In the genomic region with DNA sequence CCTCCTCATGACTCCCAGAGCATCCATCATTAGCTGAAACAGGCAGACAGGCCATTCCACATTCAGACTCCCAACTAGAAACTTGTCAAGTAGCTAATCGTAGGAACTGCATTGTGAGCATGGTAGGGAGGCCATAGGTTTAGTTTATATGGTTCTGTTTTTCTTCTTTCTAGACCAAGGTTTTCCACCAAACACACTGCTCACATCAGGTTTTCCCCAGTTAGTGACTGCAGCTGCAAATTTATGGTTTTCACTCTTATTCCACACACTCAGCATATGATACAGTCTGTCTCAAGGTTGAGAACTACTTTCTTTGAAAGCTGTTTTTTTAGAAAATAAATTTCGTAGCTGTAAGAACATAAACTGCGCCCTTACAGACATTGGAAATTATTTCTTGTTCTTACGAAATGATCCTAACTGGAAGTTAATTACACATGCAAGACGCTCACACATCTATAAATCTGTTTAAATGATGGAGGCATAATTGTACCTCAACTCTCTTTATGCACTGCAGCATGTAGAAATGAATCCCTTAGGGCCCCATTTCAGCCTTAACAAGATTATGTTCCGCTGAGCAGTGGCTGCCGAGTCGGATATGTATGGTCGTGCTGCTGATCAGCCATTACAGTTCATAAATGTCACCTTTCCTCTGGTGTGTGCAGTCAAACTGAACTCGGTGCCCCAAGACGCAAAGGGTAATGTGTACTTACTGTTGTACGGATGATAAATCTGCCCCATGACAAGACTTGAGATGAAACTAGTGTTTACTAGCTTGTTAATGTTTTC, we compare ENCODE assay signal across 24 mouse cellular contexts. TPM values are rescaled to one million over a fixed set of nuclear protein-coding genes. Genes with fewer than 3 reads are reported as not detected.
DNase-seq lines count a peak whose midpoint lies in the region; ATAC-seq and TF ChIP-seq lines count a peak whose summit lies in the region.
"Had no signal": no experiment of that assay in that cellular context is flagged by ENCODE, and none has a peak within 500 bp of the region (broad histone marks: within the 10 kb centered on the region; RNA-seq: fewer than 3 reads in every experiment).

No protein-coding gene starts in this region.

- peak; percentile 6 for DNase-seq in kidney, postnatal 0 days (ENCODE audit: low spot score)
- no peak for DNase-seq in kidney, postnatal 36 days
- peak; percentile 23 for DNase-seq in brain, embryonic 14.5 days (ENCODE audit: low read depth)
- DNase-seq in lung, postnatal 36 days: no peak
- no peak for DNase-seq in frontal cortex, postnatal 10 days (ENCODE audit: low spot score in 2 of 2)
- DNase-seq: adrenal gland, postnatal 36 days; cerebellum, adult 18-20 months; cerebellum, postnatal 25 days; embryo, embryonic 11 days; heart, adult 2 months; heart, postnatal 4 days; kidney, adult 11 months; kidney, postnatal 10 days; left cerebral cortex, postnatal 4 days; thymus, postnatal 25 days had no signal

- no peak for ATAC-seq in kidney, postnatal 0 days (replicated peaks; ENCODE audit: low FRiP score, low read depth)
- peak; percentile 29; the same call in 1 of the 2 replicates for ATAC-seq in hindbrain, embryonic 15.5 days (ENCODE audit: low FRiP score, low read depth)
- ATAC-seq in neural tube, embryonic 13.5 days (ENCODE audit: low read depth): peak; percentile 78
- ATAC-seq: forebrain, embryonic 16.5 days had no signal

- no peak overlapping the region for H3K9ac ChIP-seq in kidney, postnatal 0 days (ENCODE audit: low read depth, low read length)
- H3K9ac ChIP-seq in hindbrain, embryonic 15.5 days: no peak overlapping the region
- no peak overlapping the region for H3K9ac ChIP-seq in neural tube, embryonic 13.5 days
- H3K9ac ChIP-seq: heart, embryonic 15.5 days; liver, embryonic 14.5 days; lung, embryonic 15.5 days had no signal

- no peaks in the 10 kb centered on the region for H3K27me3 ChIP-seq in kidney, postnatal 0 days (ENCODE audit: insufficient read depth, low read length)
- no peaks in the 10 kb centered on the region for H3K27me3 ChIP-seq in hindbrain, embryonic 15.5 days
- no peaks in the 10 kb centered on the region for H3K27me3 ChIP-seq in neural tube, embryonic 13.5 days
- H3K27me3 ChIP-seq: CH12.LX; heart, embryonic 15.5 days; lung, embryonic 15.5 days had no signal

- no peak for TF ChIP-seq POLR2A in brain, embryonic 14.5 days (IDR thresholded peaks at IDR 0.05; ENCODE audit: borderline replicate concordance, extremely low read depth, insufficient read depth, insufficient read length, poor library complexity, severe bottlenecking)

- no peak overlapping the region for H3K4me3 ChIP-seq in kidney, postnatal 0 days (replicated peaks; ENCODE audit: low read depth, low read length)
- no peak overlapping the region for H3K4me3 ChIP-seq in hindbrain, embryonic 15.5 days
- H3K4me3 ChIP-seq in neural tube, embryonic 13.5 days: no peak overlapping the region
- H3K4me3 ChIP-seq: heart, adult 2 months; heart, embryonic 15.5 days; layer of hippocampus, adult 2 months; lung, embryonic 15.5 days had no signal

- no peak overlapping the region for H3K27ac ChIP-seq in kidney, postnatal 0 days
- H3K27ac ChIP-seq in hindbrain, embryonic 15.5 days (replicated peaks): no peak overlapping the region
- H3K27ac ChIP-seq in neural tube, embryonic 13.5 days (replicated peaks): 0 out of 2 replicates have a peak overlapping the region, but pooled peaks have one; percentile 15
- H3K27ac ChIP-seq: heart, adult 2 months; heart, embryonic 15.5 days; layer of hippocampus, adult 2 months; liver, embryonic 14.5 days; lung, embryonic 15.5 days; macrophage had no signal

- peaks cover 16% of the 10 kb centered on the region for H3K36me3 ChIP-seq in kidney, postnatal 0 days (ENCODE audit: insufficient read depth, low read length)
- peaks cover 36% of the 10 kb centered on the region for H3K36me3 ChIP-seq in hindbrain, embryonic 15.5 days
- H3K36me3 ChIP-seq in neural tube, embryonic 13.5 days: peaks cover 46% of the 10 kb centered on the region

- H3K9me3 ChIP-seq in kidney, postnatal 0 days (replicated peaks; ENCODE audit: low read length): no peaks in the 10 kb centered on the region
- no peaks in the 10 kb centered on the region for H3K9me3 ChIP-seq in hindbrain, embryonic 15.5 days
- no peaks in the 10 kb centered on the region for H3K9me3 ChIP-seq in neural tube, embryonic 13.5 days
- H3K9me3 ChIP-seq: heart, embryonic 15.5 days; lung, embryonic 15.5 days had no signal

- H3K4me1 ChIP-seq in kidney, postnatal 0 days (replicated peaks; ENCODE audit: insufficient read depth, low read length): no peaks in the 10 kb centered on the region
- H3K4me1 ChIP-seq in hindbrain, embryonic 15.5 days (replicated peaks): peaks cover 5% of the 10 kb centered on the region; the same call in 1 of the 2 replicates
- H3K4me1 ChIP-seq in neural tube, embryonic 13.5 days (replicated peaks): peaks cover 21% of the 10 kb centered on the region

- WGBS in kidney, postnatal 0 days: 45% methylated on average over 12 of the region's 12 CpGs
- 61% methylated on average over 12 of the region's 12 CpGs for WGBS in hindbrain, embryonic 15.5 days
- 46% methylated on average over 12 of the region's 12 CpGs for WGBS in neural tube, embryonic 13.5 days

- TF ChIP-seq CTCF in kidney, postnatal 0 days (IDR thresholded peaks at IDR 0.05; ENCODE audit: low read depth): no peak
- no peak for TF ChIP-seq CTCF in brain, embryonic 14.5 days (IDR thresholded peaks at IDR 0.05; ENCODE audit: borderline replicate concordance, extremely low read depth, insufficient read depth, insufficient read length)

- no peak overlapping the region for H3K4me2 ChIP-seq in kidney, postnatal 0 days (ENCODE audit: low read length)
- no peak overlapping the region for H3K4me2 ChIP-seq in hindbrain, embryonic 15.5 days
- no peak overlapping the region for H3K4me2 ChIP-seq in neural tube, embryonic 13.5 days
- H3K4me2 ChIP-seq: heart, embryonic 15.5 days; lung, embryonic 15.5 days had no signal

RNA-seq across cellular contexts. Expression of gene Anapc4, which starts 35.3 kb away (rescaled TPM):
- polyA plus RNA-seq in kidney, postnatal 0 days (2015; fragmentation: Nextera tagmentation; extraction: Ambion mirVana): 72.3 and 79.6 TPM in 2 replicates
- 140 and 148 TPM in 2 replicates for polyA plus RNA-seq in brain, embryonic 14.5 days (2012; rRNA removed)
- 99.4 and 104 TPM in 2 replicates for polyA plus RNA-seq in hindbrain, embryonic 15.5 days (2015; fragmentation: Nextera tagmentation; extraction: Ambion mirVana)
- 112 and 128 TPM in 2 replicates for polyA plus RNA-seq in neural tube, embryonic 13.5 days (2015; fragmentation: Nextera tagmentation; extraction: Ambion mirVana)

Comparison
In these comparisons a context has a peak if more than half of its experiments do, and no peak if none do; other contexts are left out.
1. DNase-seq: peak in kidney, postnatal 0 days (single experiment) and brain, embryonic 14.5 days (single experiment); none in kidney, postnatal 36 days (0 of 2), lung, postnatal 36 days (single experiment) and frontal cortex, postnatal 10 days (0 of 2).